Mouse (Mus musculus) effector memory CD4-positive, alpha-beta T cell, adult 7 months (primary cell): ENCODE data around the gene Asdurf. TPM values are rescaled to one million over a fixed set of nuclear protein-coding genes. Genes with fewer than 3 reads are reported as not detected.

ENCODE experiments used
- polyA plus RNA-seq: library from polyadenylated mRNA; unstranded; fragments of 100-300 nt; shearing (Covaris generic); gene quantifications from one replicate; pipeline ENCODE4 v1.2.1, GENCODE M21; 2017

The Asdurf gene
- polyA plus RNA-seq = not detected

DNA sequence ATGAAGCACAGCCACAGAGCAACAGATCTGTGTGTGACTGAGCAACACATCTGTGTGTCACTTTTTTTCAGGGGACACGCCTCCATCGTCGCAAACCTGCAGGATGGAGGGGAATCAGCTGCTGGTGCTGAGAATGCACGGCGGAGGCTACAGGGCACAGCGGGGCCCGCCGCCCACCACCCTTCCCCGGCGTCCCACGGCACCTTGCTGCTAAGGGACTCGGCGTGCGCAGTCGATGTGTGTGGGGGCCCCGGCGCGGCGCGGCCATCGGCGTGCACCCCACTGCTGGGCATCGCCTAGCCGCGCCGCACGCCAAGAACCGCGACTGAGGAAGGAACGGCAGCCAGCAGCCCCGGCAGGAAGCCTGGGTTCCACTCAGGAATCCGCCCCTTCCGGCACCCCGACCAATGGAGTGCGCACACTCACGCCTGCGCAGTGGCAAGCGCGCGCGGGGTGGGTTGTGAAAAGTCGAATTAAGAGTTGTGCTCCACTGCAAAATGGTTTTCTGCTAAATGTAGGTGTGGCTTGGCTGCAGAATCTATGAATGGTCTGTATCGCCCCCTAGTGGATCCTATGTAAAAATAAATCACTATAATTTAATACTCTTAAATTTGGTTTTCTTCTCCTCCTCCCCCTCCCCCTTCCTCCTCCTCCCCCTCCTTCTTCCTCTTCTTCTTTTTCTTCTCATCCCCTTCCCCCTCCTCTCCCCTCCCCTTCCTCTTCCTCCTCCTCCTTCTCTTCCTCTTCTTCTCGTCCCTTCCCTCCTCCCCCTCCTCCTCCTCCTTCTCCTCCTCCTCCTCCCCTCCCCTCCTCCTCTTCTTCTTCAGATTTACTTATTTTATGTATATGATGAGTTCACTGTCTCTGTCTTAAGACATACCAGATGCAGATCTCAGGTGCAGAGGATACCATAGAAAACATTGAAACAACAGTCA is at the start of gene Asdurf, which contains the start of the genes Gm28551 and Asnsd1:
TSS of gene Asdurf (minus strand) at position 293 of the 935 bp plus-strand sequence.
TSS of gene Gm28551 (minus strand) at position 341 of the 935 bp plus-strand sequence.
TSS of gene Asnsd1 (minus strand) at position 426 of the 935 bp plus-strand sequence.

DNA sequence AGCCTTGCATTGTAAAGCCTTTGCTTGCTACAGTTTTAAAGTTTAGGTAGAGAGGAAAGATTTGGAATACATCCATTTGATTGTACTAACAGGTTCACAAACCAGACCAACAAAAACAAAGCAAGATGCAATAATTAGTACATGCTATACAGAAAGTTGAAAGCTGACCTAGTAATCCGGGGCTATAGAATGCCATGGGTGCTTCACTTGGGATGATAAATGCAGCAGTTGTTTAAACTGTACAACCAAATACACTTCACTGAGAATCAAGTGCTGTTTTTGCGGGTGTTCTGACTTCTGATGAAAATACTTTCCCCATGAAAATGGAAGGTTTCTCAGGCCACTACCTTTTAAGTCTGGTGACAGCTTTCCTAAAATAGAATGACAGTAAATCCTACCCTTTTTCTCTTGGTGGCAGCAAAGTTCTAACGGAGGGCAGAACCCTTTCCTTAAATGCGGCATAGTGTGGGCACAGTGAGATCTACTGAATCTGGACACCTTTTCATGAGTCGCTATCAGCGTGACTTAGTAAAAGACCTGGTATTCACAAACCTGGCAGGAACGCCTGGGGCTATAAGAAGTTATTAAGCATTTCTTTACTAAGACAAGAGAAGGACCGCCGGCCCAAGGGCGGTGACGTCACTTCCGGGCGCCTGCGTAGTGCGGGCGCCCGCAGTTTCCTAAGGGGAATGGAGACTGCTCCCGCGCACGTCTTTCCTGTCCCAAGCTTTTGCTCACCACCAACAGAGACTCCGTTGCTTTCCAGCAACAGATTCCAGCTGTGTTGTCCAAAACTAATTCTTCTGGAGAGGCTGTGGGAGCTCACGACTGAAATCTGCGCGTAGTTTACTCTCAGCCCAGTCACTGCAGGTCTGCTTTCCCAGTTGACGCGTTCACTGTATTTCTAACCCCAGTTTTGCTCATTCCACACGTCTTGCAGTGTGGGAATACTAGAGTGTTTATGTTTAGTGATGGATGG is 39.1 kb downstream of the Asdurf start, which contains the start of gene Osgepl1:
TSS of gene Osgepl1 (plus strand) at position 636 of the 979 bp plus-strand sequence.

Other genes with a start within 250 kb of the Asdurf start
- gene 1700019A02Rik, start 165.0 kb downstream of the Asdurf start, polyA plus RNA-seq = not detected
- gene Pms1, start 55.6 kb downstream of the Asdurf start, polyA plus RNA-seq = 15.9 TPM
- gene Ormdl1, start 55.5 kb downstream of the Asdurf start, polyA plus RNA-seq = 35.6 TPM
- not detected for gene Gm28778, start 55.5 kb downstream of the Asdurf start, polyA plus RNA-seq
- 8.6 TPM for gene Osgepl1, start 39.0 kb downstream of the Asdurf start, polyA plus RNA-seq
- gene Gm28551, start within 50 bp of the Asdurf start, polyA plus RNA-seq = 0.39 TPM
- 54.3 TPM for gene Asnsd1, start 133 bp upstream of the Asdurf start, polyA plus RNA-seq